Mouse (Mus musculus): ENCODE results near the gene Pycr1. TPM values are rescaled to one million over a fixed set of nuclear protein-coding genes. Genes with fewer than 3 reads are reported as not detected.

Pycr1 gene
- total RNA-seq, 2 experiments from 2014 or later, result 27.6 to 29.0 TPM

DNA sequence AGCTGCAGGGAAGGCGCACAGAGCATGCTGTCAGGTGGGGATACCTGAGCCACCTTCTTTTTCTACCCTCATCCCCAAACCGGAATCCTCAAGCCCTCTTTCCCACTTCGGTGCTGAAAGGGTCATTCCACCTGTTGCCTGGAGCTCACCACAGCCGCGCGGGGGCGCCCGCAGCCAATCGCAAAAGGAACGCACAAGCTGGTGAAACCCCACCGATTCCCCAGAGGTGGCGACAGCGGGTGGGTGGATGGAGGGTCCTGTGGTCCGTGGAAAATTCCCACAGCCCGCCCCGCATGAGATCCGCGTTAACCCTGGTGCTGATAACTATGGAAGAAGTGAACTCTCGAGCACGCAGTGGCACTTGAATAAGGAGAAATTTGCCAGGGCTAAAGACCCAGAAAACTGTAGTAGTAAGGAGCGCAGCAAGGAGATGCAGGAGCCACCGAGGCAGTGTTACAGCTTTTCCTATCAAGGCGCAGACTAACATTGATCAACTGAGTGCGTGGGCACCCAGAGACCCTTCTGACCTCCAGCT is 15.4 kb upstream of the Pycr1 start:
- peak in 1 of 2 experiments; percentile 81 for DNase-seq (ENCODE audit: low spot score in 2 of 2)

DNA sequence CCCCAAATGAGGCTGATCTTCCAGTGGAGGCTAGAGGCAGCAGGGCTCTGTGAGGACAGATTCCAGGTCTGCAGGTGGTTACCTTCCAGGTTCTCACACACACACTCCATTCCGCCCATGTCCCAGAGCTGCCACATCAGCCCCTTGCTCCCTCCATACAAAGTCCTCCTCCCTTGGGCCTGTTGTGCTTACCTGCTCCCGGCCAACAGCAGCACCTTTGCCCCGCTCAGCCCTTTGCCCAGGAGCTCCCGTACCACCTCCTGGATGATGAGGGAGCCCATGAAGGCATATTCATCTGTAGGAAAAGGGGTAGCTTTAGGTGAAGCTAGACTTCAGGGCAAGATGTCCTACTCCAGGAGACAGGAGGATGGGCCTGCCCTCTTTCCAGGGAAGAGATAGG is 13.7 kb upstream of the Pycr1 start:
- DNase-seq (ENCODE audit: low spot score in 2 of 2), result no peak

DNA sequence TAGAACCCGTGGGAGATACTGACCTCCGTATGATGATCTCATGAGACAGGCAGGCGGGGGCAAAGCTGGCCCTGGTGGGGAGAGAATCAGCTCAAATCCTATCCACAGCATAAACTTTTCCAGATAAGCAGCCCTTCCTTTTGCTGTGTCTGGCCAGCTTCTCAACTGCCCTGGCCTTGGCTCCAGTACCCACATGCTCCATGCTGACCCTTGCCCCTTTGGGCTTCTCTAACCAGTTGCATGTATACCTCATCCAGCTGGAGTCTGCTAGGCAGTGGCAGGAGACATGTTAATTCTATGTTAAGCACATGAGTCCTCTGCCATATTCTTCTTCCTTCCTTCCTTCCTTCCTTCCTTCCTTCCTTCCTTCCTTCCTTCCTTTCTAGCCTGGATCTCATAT is 11.2 kb upstream of the Pycr1 start:
- DNase-seq (ENCODE audit: low spot score in 2 of 2), result no peak

DNA sequence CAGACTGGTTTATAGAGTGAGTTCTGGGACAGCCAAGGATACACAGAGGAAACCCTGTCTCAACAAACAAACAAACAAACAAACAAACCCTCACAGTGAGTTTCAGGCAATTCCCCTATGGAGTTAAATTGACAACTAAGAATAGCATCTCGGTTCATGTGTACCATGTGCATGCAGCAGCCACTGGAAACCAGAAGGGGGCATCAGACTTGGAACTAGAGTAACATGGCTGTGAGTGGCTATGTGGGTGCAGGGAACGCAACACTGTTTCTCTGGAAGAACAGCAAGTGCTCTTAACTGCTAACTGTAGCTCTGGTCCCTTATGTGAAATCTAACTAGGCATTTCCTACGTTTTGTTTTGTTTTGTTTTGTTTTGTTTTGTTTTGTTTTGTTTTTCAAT is 8.3 kb upstream of the Pycr1 start:
- DNase-seq (ENCODE audit: low spot score in 2 of 2), result no peak

DNA sequence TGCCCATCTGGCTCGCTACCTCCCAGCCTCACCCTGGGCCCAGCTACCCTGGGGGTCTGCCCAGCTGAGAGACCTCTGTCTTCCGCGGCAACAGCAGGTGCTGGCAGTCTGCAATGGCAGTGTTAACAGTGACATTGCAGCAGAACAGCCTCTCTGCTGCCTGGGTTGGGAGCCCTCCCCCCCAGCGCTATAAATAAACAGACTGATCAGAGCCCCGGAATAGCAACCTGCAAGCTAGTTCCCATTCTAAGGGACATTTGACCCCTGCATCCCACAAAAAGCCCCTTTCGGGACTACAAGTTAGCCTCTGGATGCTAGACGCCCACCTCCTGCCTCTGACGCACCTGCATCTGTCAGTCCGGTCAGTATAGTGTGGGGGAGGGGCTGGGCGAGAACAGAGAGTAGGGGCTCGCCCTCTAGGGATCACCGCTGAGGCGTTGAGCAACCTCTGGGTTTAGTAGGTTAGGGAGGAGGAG is 4.5 kb upstream of the Pycr1 start, which contains the start of gene Myadml2:
Gene Myadml2, minus strand, starts transcription at position 158 of the 476 bp plus-strand sequence.
- DNase-seq (ENCODE audit: low spot score in 2 of 2), result no peak

- DNase-seq (ENCODE audit: low spot score in 2 of 2), result no peak
Observed at GRCm38 (mm10) chr11:120647047-120647830, 3.7 kb upstream of the Pycr1 start.

DNA sequence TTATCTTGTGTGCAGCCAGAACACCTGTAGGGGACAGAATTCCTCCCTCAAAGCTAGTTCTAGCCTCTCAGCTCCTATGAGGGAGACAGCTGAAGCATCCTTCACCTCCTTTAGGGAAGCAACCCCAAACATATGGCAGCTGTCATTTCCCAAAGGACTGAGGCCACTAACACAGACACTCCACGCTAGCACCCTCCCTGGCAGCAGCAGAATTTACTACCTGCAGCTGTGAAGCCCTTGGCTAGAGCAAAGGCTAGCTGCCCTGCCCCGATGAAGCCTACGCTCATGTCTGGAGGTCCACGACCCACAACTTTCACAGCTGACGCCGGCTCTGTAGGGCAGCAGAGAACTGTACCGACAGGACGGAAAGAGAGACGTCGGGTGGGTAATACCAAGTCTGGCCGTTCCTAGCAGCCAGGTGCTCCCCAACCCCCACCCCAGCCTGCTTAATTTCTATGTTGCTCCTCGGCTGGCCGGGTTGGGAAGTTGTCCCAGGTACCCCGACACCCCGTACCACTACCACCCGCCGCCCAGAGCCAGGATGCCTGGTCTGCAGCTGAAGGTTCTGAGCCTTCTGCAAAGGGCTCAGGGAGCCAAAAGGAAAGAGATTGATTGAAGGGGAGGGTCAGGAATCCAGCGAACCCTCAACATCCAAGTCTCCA is 499 bp downstream of the Pycr1 start:
- peak in 1 of 2 experiments; percentile 26 for DNase-seq (ENCODE audit: low spot score in 2 of 2)

DNA sequence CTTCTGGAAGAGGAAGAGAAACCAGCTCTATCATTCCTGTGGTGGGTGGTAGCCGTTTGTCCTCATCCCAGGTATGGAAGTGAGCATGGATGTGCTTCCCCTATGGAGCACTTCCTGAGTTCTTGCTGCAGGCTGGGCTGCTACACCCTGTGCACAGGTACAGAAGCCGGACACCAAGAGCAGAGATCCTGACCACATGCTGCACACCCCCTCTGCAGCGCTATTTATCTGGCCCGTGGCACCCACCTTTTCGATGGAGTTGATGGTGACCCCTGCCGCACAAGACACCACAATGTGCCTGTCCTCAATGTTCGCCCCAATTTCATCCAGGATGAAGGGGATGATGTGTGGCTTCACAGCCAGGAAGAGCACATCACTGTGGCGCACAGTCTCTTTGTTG is 1.7 kb downstream of the Pycr1 start:
- no peak for DNase-seq (ENCODE audit: low spot score in 2 of 2)

- DNase-seq (ENCODE audit: low spot score in 2 of 2), result no peak
Observed at GRCm38 (mm10) chr11:120641255-120641654, 2.3 kb downstream of the Pycr1 start.

- no peak for DNase-seq (ENCODE audit: low spot score in 2 of 2)
Observed at GRCm38 (mm10) chr11:120634810-120635209, 8.8 kb downstream of the Pycr1 start.

DNA sequence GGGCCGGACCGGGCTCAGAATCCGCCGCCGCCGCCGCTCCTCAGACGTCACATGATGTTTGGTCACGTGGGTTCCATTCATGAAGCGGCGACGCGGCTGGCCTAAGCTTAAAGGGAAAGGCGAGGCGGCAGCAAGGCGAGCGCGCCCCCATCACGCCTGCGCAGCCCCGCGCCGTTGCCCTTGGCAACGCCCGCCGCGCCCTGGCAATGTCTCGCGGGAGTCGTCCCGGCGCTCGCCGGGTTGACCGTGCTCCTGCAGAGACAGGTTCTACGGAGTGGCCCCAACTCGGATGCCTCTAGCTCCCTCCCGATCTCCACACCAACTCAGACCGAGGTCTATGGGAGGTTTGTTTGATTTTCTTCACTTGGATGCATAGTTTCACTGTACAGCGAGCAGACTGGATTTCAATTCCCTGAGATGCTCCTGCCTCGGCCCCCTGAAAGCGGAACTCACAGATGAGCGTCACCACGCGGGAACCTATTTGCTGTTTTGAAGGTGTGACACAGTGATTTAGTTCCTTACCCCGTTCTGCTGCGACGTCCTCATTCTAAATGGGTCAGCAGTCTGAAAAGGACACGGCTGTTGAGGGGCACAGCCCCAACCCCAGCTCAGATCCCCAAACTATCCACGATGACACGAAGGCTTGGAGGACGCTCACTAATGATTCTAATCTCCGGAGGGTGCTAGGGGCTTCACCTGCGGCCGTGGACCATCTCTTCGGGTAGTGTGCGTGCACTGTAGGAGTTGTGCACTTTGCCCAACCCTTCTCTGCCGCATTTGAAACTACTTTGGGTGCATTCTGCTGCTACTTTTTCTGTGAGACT is 9.8 kb downstream of the Pycr1 start, which contains the start of gene Mafg:
Gene Mafg, minus strand, starts transcription at position 81 of the 824 bp plus-strand sequence.
- peak; percentile 87 to 91 for DNase-seq (ENCODE audit: low spot score in 2 of 2)

DNA sequence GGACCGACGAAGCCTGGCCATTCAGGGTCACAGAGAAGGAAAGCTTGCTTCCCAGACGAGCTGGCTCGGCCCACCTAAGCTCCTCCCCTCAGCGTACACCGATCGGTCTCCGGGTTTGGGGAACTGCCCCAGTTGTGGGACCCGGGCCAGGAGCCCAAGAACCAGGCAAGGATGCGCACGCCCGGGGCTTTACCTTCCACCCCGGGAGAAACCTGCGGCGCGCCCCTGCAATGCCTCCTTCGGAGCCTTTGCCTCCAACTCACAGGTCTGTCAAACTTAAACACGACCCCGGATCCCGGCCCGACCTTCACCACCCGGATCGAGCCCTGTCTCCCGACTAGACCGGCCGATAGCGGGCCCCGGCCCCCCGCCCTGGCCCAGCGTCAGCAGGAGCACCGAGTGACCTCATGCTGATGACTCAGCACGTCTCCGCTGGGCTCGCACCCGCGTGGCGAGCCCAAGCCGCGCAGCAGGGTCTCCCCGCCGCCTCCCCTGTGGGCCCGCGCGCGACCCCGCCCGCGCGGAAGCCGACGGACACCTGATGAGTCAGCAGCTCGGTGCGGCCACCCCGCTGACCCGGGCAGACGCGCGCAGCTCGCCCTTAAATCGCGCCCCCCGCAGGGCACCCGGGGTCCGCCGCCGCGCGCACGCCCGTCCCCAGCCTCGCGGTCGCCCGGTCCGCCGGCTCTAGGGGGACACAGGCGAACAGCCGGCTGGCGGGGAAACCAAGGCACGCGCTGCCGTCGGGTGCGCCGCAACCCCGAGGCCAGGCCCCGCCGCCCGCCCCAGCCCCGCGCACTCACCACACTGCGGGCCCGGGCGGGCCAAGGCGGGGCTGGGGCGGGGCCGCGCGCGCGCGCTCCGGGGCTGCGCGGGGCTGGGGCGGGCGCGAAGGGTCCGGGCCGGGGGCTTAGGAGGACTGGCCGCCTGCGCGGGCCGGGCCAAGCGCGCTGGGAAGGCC is 10.7 kb downstream of the Pycr1 start:
- DNase-seq (ENCODE audit: low spot score in 2 of 2), result peak; percentile 52 to 76

GRCm38 (mm10) chr11:120631726-120632448 is 11.7 kb downstream of the Pycr1 start:
- peak in 1 of 2 experiments; percentile 7 for DNase-seq (ENCODE audit: low spot score in 2 of 2)

DNA sequence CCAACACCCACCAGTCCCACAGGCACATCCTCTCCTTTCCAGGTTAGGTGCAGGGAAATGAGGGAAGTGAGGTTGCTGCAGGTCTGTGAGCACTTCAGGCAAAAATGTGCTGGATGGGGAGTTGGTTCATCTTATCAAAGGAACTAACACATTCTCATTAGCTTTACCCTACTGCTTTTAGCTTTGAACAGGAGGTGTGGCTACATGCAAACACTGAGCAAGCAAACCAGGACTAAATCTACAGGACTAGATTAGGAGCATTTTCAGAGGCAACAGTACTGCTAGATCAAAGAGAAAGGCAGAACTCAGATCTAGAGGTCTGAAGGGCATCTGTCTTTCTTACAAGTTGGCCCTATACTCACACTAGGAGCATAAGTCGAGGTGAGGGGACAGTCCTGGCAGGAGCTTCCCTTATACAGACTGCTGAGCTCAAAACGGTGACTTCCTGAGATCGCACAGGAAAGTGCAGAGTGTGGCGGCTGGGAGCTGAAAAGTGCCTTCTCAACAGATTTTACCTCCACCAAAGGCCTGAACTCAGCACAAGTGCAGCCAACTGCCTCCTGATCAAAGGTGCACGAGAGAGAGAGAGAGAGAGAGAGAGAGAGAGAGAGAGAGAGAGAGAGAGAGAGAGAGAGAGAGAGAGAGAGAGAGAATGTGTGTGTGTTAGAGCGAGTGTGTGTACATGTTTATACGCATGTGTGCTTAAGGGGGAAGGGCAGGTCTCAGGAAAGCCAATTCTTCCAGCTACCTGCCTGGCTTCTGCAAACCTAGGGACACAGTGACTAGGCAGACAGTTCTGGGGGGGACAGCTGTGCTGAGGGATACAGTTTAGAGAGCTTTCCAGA is 12.5 kb downstream of the Pycr1 start:
- DNase-seq (ENCODE audit: low spot score in 2 of 2), result peak in 1 of 2 experiments; percentile 7

DNA sequence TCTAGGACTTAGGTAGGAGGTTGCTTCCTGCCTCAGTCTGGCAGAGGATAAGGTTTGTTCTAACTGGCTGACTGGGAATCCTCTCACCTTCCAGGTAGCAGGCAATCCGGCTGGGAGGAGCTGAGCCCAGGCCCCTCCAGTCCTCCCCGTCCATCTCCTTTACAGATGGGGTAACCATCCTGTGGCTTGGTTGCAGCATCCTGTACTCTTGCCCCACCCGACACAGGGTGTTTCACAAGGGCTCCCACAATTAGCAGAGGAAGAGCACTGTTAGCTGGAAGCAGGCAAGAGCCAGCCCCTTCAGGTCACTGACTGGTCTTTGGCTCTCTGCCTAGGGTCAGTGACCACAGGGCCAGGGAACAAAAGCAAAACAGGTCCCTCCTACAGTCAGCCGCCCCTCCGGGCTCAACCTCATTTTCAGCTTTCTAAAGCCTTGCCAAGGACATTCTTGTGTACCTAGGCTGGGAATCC is 13.1 kb downstream of the Pycr1 start:
- DNase-seq (ENCODE audit: low spot score in 2 of 2), result peak in 1 of 2 experiments; percentile 19

DNA sequence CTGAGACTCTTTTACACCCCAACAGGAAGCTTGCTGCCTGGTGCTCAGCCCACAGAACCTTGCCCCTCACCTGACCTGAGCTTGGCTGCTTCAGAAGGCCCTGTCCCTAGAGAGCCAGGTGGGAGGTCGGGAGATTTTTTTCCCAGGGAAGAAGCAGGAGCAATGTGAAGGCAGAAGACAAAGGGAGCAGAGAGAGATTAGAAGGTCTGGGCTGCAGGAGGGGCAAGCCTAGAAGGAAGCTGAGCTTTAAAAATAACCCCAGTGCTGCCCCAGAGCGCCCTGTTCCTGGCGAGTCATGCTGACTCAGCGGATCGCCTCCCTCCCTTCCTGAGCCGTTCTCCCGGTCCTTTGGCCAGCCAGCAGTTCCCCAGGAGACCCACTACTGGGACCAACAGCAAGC is 13.7 kb downstream of the Pycr1 start:
- peak in 1 of 2 experiments; percentile 44 for DNase-seq (ENCODE audit: low spot score in 2 of 2)

DNA sequence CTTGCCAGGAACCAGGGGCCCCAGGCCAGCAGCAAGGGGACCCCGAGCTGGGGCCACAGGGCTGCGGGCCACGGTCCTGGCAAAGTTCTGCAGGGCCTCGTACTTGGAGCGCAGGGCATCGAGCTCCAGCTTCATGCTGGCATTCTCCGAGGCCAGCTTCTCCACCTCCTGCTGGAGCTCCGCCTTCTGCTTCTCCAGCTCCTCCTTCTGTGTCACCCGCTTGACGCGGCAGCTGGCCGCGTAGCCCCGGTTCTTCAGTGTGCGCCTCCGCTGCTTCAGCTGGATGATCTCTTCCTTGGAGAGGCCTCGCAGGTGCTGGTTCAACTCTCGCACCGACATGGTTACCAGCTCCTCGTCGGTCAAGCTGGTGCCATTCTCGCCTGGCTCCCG is 14.2 kb downstream of the Pycr1 start:
- DNase-seq (ENCODE audit: low spot score in 2 of 2), result peak in 1 of 2 experiments; percentile 12
